Mouse (Mus musculus): ENCODE measurements around the gene Dock2. TPM values are rescaled to one million over a fixed set of nuclear protein-coding genes. Genes with fewer than 3 reads are reported as not detected.

Dock2 gene
- polyA plus RNA-seq, 1 experiment from 2014 or later, result not detected

DNA sequence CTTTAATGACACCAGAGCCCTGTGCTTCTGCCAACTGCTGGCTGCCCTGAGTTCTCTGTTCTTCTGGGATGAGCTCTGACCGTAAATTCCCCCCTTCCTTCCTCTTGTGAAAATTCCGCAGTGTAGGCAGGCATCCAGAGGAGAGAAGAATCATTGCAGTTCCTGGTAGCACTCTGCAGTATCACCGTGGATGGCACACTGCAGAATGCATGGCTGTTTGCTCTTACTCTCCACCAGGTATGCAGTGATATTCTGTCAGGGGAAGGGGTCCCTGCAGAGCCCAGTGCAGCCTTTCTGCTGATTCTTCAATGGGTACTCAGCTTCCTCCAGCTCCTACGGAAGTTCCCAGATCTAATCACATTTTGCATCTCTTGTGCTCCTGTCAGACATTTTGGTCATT lies 391.6 kb downstream of the Dock2 start:
- no peak for TF ChIP-seq CTCF (IDR thresholded peaks at IDR 0.05)
- in situ Hi-C loops (cut with MboI; ENCODE audit: low pct_unique_long_range_greater_than_20kb), result no loop called here
- CTCF ChIA-PET, result no interaction called here
- POLR2A ChIA-PET, result no interaction called here
- H3K27me3 ChIP-seq, result no peaks in the 10 kb centered on the region
- DNase-seq (ENCODE audit: low read depth, low spot score) (no peak), ATAC-seq (no peak)

DNA sequence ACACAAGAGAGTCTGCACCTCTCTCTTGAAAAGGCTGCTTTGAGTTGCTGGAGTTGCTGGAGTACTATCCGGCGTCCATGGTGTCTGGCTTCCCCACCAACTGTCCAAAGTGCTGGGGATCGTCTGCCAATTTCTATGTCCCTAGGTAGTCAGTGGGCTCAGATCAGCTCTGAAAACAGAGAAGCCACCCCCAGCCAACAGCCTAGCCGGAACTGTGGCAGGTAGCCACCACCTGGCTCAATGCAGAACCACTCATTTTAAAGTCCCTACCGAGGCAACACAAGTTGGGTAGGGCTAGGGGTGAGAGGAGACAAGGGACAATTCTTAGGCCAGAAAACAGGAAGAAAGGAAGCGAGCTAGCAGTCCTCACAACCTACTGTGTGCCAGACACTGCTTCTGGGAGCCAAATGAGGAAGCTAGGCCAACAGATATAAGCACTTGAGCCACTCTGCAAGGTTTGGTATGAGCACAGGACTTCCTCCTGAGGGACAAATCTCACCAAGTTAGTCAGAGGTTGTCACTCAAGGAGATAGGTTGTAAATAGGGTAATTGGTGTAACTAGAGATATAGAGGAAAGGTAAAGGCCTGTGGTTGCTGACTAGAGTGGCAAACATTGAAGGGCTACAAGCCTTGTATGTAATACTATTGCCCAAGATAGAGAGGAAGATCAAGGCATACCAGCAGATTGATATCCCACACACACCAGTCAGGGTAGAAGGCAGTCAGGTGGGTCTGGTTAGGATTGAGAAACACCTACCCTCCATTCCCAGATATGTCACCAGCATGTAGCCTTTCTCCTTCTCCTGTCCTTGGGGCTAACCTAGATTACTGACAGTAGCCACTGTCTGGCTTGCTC lies 394.2 kb downstream of the Dock2 start:
- POLR2A ChIA-PET, result no interaction called here
- in situ Hi-C loops (cut with MboI; ENCODE audit: low pct_unique_long_range_greater_than_20kb), result no loop called here
- no peak for DNase-seq (ENCODE audit: low read depth, low spot score)
- TF ChIP-seq CTCF (IDR thresholded peaks at IDR 0.05), result no peak
- CTCF ChIA-PET, result no interaction called here
- H3K27me3 ChIP-seq, result no peaks in the 10 kb centered on the region
- no peak for ATAC-seq

DNA sequence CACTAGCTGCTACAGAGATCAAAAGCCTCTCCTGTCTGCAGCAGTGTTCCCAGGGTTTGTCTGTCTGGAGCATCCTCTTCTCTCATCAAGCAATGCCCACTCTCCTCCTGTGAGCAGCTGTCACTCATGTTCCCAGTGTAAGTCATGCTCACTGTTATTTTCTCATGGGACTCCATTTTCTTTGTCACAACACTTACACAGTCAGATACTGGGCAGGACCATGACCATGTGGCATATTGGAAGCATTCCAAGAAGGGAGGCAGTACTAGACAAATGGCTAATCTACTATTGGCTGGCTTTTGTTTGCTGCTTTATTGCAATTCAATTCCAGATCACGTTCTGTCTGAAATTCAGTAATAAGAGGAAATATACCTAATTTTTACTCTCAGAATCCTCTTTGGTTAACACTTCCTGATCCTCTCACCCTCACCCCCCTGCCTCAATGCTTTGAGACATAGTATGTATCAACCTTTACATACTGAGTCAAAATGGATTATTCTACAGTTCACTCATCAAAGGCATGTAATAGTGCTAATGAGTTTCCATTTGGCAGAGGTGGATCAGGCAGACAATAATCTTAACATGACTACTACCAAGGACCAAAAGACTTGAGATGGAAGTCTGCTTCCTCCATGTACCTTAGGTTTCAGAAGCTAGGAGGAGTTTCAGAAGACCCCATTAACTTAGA lies 398.5 kb downstream of the Dock2 start:
- DNase-seq (ENCODE audit: low read depth, low spot score), result no peak
- in situ Hi-C loops (cut with MboI; ENCODE audit: low pct_unique_long_range_greater_than_20kb), result no loop called here
- no peak for TF ChIP-seq CTCF (IDR thresholded peaks at IDR 0.05)

DNA sequence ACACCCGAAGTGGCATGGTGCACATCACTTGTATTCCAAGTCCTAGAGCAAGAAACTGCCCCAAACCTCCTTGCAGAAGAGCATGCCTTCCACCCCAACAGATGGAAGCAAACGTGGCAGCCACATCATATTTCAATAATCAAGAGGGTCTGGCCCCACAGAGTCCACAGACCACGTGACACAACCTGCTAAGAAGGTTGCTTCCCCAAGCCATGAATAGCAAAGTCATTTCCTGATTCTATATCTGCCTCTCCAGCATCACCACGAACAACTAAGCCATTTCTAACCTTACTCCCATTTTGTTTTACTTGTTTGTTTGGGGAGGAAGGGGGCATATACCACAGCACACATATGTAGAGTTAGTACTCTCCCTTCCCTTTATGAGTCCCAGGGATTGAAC lies 399.5 kb downstream of the Dock2 start:
- DNase-seq (ENCODE audit: low read depth, low spot score), result no peak
- ChIA-PET CTCF (no interaction called here), POLR2A (no interaction called here)
- no peak for TF ChIP-seq CTCF (IDR thresholded peaks at IDR 0.05)
- no peaks in the 10 kb centered on the region for H3K27me3 ChIP-seq
- in situ Hi-C loops (cut with MboI; ENCODE audit: low pct_unique_long_range_greater_than_20kb), result no loop called here
- ATAC-seq, result no peak

More for the DNA sequence above, 398.5 kb downstream of the Dock2 start:
- POLR2A ChIA-PET, result no interaction called here
- CTCF ChIA-PET, result no interaction called here
- no peak for ATAC-seq
- no peaks in the 10 kb centered on the region for H3K27me3 ChIP-seq

DNA sequence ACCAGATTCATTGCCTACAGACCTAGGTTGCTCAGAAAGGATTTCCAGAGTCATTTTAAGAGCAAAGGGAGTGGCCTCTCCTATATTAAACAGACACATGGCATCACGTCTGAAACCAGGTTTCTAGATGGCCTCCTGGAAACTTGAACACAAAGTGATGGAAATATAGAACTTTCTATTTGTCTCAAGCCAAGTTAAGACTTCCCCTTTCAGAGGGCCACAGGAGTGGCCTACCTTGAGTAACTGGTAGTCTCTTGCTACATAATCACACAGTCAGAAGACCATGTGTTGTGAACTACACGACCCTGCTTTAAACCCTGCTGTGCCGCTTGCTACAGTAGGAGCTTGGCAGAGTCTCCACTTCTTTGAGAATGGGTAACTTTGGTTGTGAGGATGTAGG lies 400.2 kb downstream of the Dock2 start:
- POLR2A ChIA-PET, result no interaction called here
- ATAC-seq, result no peak
- no peak for DNase-seq (ENCODE audit: low read depth, low spot score)
- TF ChIP-seq CTCF (IDR thresholded peaks at IDR 0.05), result no peak
- in situ Hi-C loops (cut with MboI; ENCODE audit: low pct_unique_long_range_greater_than_20kb), result no loop called here
- CTCF ChIA-PET, result no interaction called here
- H3K27me3 ChIP-seq, result no peaks in the 10 kb centered on the region

DNA sequence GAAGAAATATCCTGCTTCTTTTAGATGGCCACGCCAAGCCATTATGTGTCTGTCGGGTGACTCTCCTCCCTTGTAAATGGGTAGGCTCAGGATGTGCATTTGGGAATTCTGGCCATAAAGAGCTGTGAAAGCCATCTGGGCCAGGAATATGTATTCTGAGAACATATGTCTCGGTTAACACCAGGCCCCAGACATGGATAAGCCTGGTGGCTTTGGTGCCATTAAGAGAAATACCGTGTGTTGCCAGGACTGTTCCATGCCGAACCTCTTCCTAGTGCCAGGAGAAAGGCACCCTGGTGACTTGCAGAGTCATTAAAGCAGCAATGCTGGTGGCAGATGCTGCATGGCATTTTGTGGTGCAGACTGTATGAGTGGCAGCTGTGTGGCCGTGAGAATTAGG lies 406.0 kb downstream of the Dock2 start:
- ATAC-seq, result no peak
- DNase-seq (ENCODE audit: low read depth, low spot score), result no peak
- in situ Hi-C loops (cut with MboI; ENCODE audit: low pct_unique_long_range_greater_than_20kb), result no loop called here

DNA sequence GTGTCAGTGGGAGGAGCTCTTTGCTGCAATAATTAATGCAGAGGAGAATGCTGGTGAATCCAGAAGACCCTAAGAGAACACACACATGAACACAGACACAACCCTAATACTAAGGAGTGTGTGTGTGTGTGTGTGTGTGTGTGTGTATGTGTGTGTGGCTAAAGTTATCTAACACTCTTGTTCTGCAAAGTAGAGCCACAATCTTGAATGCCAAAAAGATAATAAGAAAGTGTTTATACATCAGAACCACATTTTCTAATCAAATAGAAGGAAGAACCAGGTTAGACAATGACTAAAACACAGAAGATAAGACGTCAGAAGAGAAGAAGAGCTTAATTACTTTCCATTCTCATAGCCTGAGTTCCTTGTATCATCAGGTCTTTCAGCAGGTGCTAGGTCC lies 408.1 kb downstream of the Dock2 start:
- TF ChIP-seq CTCF (IDR thresholded peaks at IDR 0.05), result no peak
- ChIA-PET POLR2A (no interaction called here), CTCF (no interaction called here)
- no peak for DNase-seq (ENCODE audit: low read depth, low spot score)
- in situ Hi-C loops (cut with MboI; ENCODE audit: low pct_unique_long_range_greater_than_20kb), result no loop called here
- ATAC-seq, result no peak
- H3K27me3 ChIP-seq, result peaks cover 3% of the 10 kb centered on the region

More for the DNA sequence above, 406.0 kb downstream of the Dock2 start:
- no peak for TF ChIP-seq CTCF (IDR thresholded peaks at IDR 0.05)
- CTCF ChIA-PET, result interaction anchor here (0.8 kb wide), 1 partner anchor 37 kb away, joined by 3 read pairs; no protein-coding TSS in a partner anchor
- H3K27me3 ChIP-seq, result peaks cover 3% of the 10 kb centered on the region
- POLR2A ChIA-PET, result no interaction called here

DNA sequence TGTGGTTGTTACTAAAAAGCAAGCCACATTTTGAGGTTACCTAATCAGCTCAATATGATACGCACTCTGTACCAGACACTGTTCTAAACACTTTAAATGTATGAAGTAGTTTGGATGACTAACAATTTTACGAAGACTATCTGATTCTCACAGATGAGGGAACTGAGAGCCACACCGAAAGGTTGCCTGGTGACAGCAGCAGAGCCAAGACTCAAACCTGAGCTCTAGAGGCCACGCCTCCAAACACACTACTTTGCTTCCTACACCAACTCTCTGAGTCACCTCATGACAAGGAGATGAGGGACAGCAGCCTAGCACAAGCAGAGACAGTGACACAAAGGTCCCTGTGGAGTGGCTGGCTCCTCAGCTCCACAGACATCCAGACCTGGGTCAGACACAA lies 411.5 kb downstream of the Dock2 start:
- ChIA-PET CTCF (no interaction called here), POLR2A (no interaction called here)
- in situ Hi-C loops (cut with MboI; ENCODE audit: low pct_unique_long_range_greater_than_20kb), result no loop called here
- TF ChIP-seq CTCF (IDR thresholded peaks at IDR 0.05), result no peak
- DNase-seq (ENCODE audit: low read depth, low spot score), result no peak
- H3K27me3 ChIP-seq, result peaks cover 3% of the 10 kb centered on the region
- no peak for ATAC-seq

DNA sequence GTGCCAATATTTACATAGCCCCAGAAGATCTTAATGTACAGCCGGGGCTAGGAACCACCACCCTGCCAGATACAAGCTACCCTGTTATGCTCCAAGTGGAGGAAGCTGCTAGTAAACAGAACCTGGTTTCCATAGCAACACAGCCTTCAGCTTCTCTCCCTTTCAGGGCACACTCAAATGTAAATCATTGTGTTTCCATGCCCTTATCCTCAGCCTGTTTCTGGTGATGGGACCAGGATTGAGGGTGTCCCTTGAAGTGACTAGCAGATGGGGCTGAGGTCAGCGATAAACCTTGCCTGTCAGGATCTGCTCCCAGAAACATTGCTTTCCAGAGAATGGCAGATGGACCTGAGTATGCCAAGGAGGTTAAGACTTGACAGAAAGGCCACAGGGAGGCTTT lies 427.6 kb downstream of the Dock2 start:
- no peak for ATAC-seq
- in situ Hi-C loops (cut with MboI; ENCODE audit: low pct_unique_long_range_greater_than_20kb), result no loop called here
- TF ChIP-seq CTCF (IDR thresholded peaks at IDR 0.05), result no peak
- ChIA-PET POLR2A (no interaction called here), CTCF (no interaction called here)
- H3K27me3 ChIP-seq, result peaks cover 11% of the 10 kb centered on the region
- DNase-seq (ENCODE audit: low read depth, low spot score), result no peak

DNA sequence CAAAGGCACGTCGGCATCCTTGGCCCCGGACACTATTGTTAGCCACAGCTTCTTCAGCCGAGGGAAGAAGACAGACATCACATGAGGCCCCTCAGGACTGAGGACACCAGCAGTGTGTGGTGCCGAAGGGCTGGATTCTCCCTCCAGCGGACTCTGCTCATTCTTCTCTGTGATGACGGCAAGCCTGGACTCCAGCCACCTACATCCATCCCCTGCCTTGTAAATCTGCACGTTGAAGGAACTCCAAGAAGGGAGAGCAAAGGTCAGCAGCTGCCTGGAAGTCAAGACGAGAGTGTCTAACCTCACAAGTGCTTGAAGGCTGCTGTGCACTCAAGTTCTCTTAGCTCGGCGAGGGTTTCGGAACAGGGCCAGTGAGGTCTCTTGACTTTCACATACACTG lies 428.3 kb downstream of the Dock2 start:
- ChIA-PET CTCF (no interaction called here), POLR2A (no interaction called here)
- ATAC-seq (no peak), DNase-seq (ENCODE audit: low read depth, low spot score) (no peak)
- TF ChIP-seq CTCF (IDR thresholded peaks at IDR 0.05), result no peak
- H3K27me3 ChIP-seq, result peaks cover 11% of the 10 kb centered on the region
- in situ Hi-C loops (cut with MboI; ENCODE audit: low pct_unique_long_range_greater_than_20kb), result no loop called here

DNA sequence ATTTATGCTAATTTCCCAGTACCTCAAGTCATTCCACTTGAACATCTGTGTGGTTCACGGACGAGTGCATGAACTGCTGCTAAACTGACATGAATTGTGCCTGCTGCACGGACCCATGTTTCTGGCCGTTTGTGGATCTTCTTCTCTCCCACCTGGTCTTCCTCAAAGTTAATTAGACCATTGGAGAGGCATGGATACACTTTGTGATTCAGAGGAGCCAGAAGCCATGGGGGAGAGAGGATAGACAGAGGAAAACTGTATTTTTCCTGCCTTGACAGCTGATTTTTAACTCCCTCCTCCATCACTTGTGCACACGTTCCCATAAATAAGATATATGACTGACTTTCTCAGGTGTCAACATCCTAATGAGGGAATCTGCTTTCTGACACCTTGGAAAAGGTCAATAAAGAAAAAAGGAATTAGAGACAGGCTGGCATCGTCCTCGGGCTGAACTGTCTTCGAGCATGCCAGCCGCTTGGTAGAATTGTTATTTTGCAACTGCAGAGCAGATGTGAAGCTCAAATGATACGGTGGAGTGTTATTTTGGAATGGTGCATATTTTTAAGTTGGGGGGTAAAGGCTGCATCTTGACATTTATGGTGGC lies 434.1 kb downstream of the Dock2 start:
- TF ChIP-seq CTCF (IDR thresholded peaks at IDR 0.05), result no peak
- ChIA-PET CTCF (no interaction called here), POLR2A (no interaction called here)
- in situ Hi-C loops (cut with MboI; ENCODE audit: low pct_unique_long_range_greater_than_20kb), result no loop called here
- DNase-seq (ENCODE audit: low read depth, low spot score) (no peak), ATAC-seq (no peak)
- peaks cover 7% of the 10 kb centered on the region for H3K27me3 ChIP-seq
